Mouse (Mus musculus): ENCODE results near the gene Pnkp.

Gene Pnkp

DNA sequence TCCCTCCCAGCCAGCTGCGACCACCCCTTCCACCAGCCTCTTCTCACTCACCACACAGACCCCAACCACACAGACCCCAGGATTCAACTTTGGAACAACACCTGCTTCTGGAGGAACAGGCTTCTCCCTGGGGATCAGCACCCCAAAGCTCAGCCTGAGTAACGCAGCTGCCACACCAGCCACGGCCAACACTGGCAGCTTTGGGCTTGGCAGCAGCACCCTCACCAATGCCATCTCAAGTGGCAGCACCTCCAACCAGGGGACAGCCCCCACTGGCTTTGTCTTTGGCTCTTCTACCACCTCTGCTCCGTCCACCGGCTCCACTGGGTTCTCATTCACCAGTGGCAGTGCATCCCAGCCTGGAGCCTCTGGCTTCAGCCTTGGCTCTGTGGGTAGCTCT lies 28.2 kb upstream of the Pnkp start:
- no peak for DNase-seq (ENCODE audit: low read depth, low spot score)

- no peak for DNase-seq (ENCODE audit: low read depth, low spot score)
Observed at GRCm38 (mm10) chr7:44832763-44833162, 24.2 kb upstream of the Pnkp start.

DNA sequence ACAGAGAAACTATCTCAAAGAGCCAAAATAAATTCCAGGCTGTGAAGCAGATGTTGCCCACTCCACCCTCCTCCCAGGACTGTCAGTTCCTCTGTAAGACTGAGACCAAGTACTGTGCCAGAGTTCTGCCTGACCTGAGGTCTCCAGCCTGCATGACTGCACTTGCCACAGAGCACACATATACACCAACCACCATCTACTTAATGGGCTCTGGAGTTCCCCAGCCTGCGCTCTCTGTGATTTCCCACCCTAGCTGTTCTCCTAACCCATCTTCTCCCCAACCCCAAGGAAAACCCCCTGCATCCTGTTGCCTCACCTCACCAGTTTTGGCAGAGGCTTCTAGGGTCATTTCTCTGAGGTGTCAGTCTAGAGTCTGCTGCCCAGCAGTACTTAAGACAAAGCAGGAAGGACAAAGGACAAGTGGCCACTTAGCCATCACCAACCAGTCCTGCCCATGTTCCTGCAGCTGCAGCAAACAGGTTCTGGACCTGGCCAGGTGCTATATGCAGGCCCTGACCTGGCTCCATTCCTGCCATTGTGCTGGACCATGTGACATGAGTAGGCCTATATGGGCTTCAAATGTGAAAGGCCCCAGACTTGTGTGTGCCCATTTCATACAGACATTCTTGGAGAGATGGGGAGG lies 21.4 kb upstream of the Pnkp start:
- peak; percentile 64 for DNase-seq (ENCODE audit: low read depth, low spot score)

DNA sequence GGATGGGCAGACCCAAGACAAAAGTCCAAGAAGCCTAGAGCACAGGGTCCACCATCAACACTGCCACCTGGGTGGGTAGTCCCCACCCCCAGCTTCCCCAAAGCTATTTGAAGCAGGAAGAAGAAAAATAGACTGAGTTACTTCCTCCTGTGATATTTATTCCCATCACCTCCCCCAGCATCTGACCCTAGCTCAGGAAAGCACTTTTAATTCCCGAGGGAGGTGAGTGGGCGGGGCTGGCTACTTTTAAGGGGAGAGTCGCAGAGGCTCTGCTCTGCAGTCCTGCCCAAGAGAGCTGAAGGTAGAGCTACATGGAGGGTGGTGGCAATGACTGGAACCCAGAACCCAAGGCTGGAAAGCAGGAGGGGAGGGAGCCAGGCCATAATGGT lies 20.9 kb upstream of the Pnkp start:
- DNase-seq (ENCODE audit: low read depth, low spot score) = peak; percentile 71

- DNase-seq (ENCODE audit: low read depth, low spot score) = peak; percentile 49
Observed at GRCm38 (mm10) chr7:44836423-44837053, 20.4 kb upstream of the Pnkp start.

GRCm38 (mm10) chr7:44838073-44838472 lies 18.9 kb upstream of the Pnkp start:
- no peak for DNase-seq (ENCODE audit: low read depth, low spot score)

DNA sequence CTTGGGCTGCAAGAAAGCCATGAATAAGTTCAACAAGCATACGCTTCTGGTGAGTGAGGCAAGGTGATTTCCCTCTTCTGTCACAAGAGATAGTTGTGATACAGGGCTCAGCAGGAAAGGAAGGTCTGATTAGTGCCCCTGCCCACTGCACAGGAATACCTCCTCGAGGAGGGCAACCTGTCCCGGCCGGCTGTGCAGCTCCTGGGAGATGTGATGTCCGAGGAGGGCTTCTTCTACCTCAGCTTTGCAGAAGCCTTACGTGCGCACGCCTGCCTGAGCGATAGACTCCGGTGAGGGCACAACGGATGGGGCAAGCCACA lies 17.8 kb upstream of the Pnkp start:
- no peak for DNase-seq (ENCODE audit: low read depth, low spot score)

- peak; percentile 78 for DNase-seq (ENCODE audit: low read depth, low spot score)
Observed at GRCm38 (mm10) chr7:44839491-44840191, 17.3 kb upstream of the Pnkp start.

- peak; percentile 74 for DNase-seq (ENCODE audit: low read depth, low spot score)
Observed at GRCm38 (mm10) chr7:44840426-44840825, 16.5 kb upstream of the Pnkp start.

- DNase-seq (ENCODE audit: low read depth, low spot score) = no peak
Observed at GRCm38 (mm10) chr7:44841825-44842463, 15.0 kb upstream of the Pnkp start.

- DNase-seq (ENCODE audit: low read depth, low spot score) = no peak
Observed at GRCm38 (mm10) chr7:44845006-44845405, 11.9 kb upstream of the Pnkp start.

- DNase-seq (ENCODE audit: low read depth, low spot score) = no peak
Observed at GRCm38 (mm10) chr7:44846804-44847203, 10.1 kb upstream of the Pnkp start.

GRCm38 (mm10) chr7:44847772-44848171 lies 9.2 kb upstream of the Pnkp start:
- no peak for DNase-seq (ENCODE audit: low read depth, low spot score)

- DNase-seq (ENCODE audit: low read depth, low spot score) = peak; percentile 100
Observed at GRCm38 (mm10) chr7:44848561-44849415, 8.2 kb upstream of the Pnkp start, which contains the start of the genes Akt1s1 and Tbc1d17. Gene Akt1s1 (plus strand): TSS chr7:44848991. Gene Tbc1d17 (minus strand): TSS chr7:44849079.

DNA sequence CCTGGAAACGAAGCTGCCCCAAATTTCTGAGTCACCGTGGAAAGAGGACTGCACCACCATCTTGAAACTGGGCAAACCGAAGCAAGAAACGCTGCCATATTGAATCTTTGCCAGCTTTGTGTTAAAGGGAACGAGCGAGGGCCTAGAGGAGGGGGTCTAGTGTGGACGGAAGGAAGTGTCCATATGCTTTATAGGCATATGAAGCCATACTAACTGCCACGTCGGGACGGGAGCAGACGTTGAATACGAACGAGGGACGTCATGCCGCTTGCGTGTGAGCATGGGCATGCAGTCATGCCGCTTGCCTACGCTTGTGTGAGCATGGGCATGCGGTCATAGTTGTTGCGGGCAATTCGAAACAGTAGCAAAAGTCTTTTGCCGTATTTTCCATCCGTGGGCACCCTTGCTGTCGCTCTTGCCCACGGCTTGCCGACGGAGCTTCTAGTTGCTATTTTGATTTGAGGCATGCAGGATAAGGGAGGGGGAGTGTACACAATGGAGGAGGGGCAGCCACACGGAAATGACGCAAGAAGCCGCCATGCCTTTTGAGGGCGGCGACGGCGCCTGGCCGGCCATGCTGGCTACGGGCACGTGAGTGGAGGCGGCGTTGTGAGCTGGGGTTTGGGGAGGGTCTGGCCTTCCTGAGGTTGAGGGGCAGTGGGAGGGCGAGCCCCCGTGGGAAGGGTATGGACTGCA lies 7.4 kb upstream of the Pnkp start:
- peak; percentile 95 for DNase-seq (ENCODE audit: low read depth, low spot score)

GRCm38 (mm10) chr7:44850146-44850545 lies 6.8 kb upstream of the Pnkp start:
- peak; percentile 82 for DNase-seq (ENCODE audit: low read depth, low spot score)

DNA sequence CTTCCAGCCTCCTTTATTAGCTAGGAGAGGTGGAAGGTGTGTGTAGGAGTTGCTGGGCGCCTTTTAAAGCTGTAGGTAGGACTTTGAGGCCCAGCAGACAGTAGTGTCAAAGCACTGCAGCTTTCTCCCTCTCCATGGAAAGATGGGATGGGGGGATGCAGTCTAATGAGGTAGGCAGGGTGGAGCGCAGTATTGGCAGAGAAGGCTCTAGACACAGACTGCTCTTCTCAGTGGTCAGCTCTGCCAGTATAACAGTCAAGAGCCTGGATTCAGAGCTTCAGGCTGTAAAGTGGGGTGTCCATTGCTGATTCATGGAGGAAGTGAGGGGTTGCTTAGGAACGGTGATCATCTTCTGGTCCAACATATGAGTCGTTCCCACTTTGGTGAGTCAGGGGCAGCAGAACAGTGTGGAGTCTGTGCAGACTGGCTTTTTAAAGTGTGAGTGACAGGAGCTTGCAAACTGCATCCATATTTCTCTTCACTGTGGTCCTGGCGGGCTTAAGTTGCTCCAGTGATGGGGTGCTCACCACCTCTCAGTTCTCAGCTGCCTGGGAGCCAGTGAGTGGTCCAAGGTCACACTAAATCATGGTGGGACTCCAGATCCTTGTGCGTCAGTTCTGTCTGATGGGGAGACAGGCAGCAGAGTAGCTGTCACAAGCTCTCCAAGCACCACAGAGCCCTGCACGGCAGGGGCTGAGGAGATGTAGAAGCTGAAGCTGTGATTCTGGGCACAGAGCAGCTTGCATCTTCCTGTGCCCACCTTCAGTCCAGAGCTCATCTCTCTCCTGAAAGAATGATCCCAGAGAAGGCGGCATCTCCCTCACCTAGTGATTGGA lies 5.9 kb upstream of the Pnkp start:
- DNase-seq (ENCODE audit: low read depth, low spot score) = no peak

DNA sequence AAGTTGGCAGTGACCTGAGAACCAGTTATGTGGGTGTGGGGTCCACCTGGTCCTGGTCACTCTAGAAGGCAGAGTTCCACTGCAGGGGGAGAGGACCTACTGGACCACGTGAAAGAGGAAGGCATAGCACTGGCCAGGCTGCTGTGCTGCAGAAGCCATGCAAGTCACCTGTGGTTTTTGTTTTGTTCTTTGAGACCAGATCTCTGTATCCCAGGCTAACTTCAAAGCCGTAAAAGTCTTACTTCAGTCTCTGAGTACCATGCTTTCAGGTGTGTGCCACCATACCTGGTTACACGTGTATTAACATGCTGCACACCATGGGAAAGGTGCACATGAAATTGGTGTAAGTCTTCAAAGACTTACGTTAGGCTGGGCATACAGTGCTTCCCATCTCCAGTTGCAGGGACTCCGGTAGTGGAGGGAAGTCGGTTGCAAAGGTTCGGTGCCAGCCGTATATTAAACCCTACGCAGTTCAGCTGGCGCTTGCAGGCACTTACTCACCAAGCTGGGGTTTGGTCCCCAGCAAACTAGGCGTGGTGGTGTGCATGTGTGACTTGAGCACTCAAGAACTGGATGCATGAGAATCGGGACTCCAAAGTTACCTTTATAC lies 5.2 kb upstream of the Pnkp start:
- DNase-seq (ENCODE audit: low read depth, low spot score) = no peak

GRCm38 (mm10) chr7:44852259-44853027 lies 4.5 kb upstream of the Pnkp start:
- no peak for DNase-seq (ENCODE audit: low read depth, low spot score)
